Mouse (Mus musculus) mesoderm, embryonic 11.5 days (tissue): ENCODE data around the gene Asxl2.
A peak's percentile ranks its signal among the peaks of the same experiment; 100 is the strongest.
"Not testable (repeated sequence)": the region's sequence is repeated elsewhere in the genome, so short reads cannot be mapped to it uniquely, and the experiment has no call there.

Experiments
- DNase-seq: peaks from one replicate; pipeline ENCODE4 v3.0.0-alpha.2; 2012; ENCODE audit warnings: low read depth, low spot score

Gene Asxl2

GRCm38 (mm10) chr12:3426530-3427034, at the start of gene Asxl2:
TSS of gene Asxl2 (plus strand) at chr12:3426857.
- DNase-seq: peak; percentile 100

- DNase-seq: no peak
These were observed 49.5 kb upstream of the Asxl2 start for GRCm38 (mm10) chr12:3377190-3377589.

GRCm38 (mm10) chr12:3377755-3378154, 48.9 kb upstream of the Asxl2 start:
- no peak for DNase-seq

- DNase-seq: no peak
These were observed 41.8 kb upstream of the Asxl2 start for GRCm38 (mm10) chr12:3384860-3385259.

- no peak for DNase-seq
These were observed 41.4 kb upstream of the Asxl2 start for GRCm38 (mm10) chr12:3385271-3385670.

- no peak for DNase-seq
These were observed 40.7 kb upstream of the Asxl2 start for GRCm38 (mm10) chr12:3385940-3386339.

GRCm38 (mm10) chr12:3387891-3388290, 38.8 kb upstream of the Asxl2 start:
- DNase-seq: no peak

- no peak for DNase-seq
These were observed 37.3 kb upstream of the Asxl2 start for GRCm38 (mm10) chr12:3389394-3389793.

GRCm38 (mm10) chr12:3390071-3390470, 36.6 kb upstream of the Asxl2 start:
- no peak for DNase-seq

GRCm38 (mm10) chr12:3390577-3391262, 35.9 kb upstream of the Asxl2 start:
- DNase-seq: peak; percentile 89

GRCm38 (mm10) chr12:3391276-3391675, 35.4 kb upstream of the Asxl2 start:
- no peak for DNase-seq

- no peak for DNase-seq
These were observed 33.5 kb upstream of the Asxl2 start for GRCm38 (mm10) chr12:3393140-3393539.

- DNase-seq: no peak
These were observed 29.7 kb upstream of the Asxl2 start for GRCm38 (mm10) chr12:3396931-3397330.

- not testable (repeated sequence) for DNase-seq
These were observed 21.0 kb upstream of the Asxl2 start for GRCm38 (mm10) chr12:3405662-3406061.

GRCm38 (mm10) chr12:3406585-3406984, 20.1 kb upstream of the Asxl2 start:
- DNase-seq: no peak

GRCm38 (mm10) chr12:3414956-3415355, 11.7 kb upstream of the Asxl2 start:
- DNase-seq: no peak

GRCm38 (mm10) chr12:3418761-3419160, 7.9 kb upstream of the Asxl2 start:
- no peak for DNase-seq

GRCm38 (mm10) chr12:3420519-3420918, 6.1 kb upstream of the Asxl2 start:
- DNase-seq: no peak

GRCm38 (mm10) chr12:3422786-3423185, 3.9 kb upstream of the Asxl2 start:
- DNase-seq: no peak

- no peak for DNase-seq
These were observed 2.5 kb upstream of the Asxl2 start for GRCm38 (mm10) chr12:3424179-3424578.

GRCm38 (mm10) chr12:3425375-3426341, 999 bp upstream of the Asxl2 start:
- peak; percentile 22 for DNase-seq
